Mouse (Mus musculus) large intestine, adult 2 months (tissue): Measurements from ENCODE around the gene Naga. TPM values are rescaled to one million over a fixed set of nuclear protein-coding genes. Genes with fewer than 3 reads are reported as not detected.
A peak's percentile ranks its signal among the peaks of the same experiment; 100 is the strongest.

Experiments used
- DNase-seq: peaks from one replicate; pipeline ENCODE4 v3.0.0-alpha.2; 2012; ENCODE audit warnings: low read depth, low spot score
- WGBS: fragments of 180-500 bp; shearing (Covaris S2); methylation state at CpG from one replicate; pipeline ENCODE4 v1.1.7; 2018; 5-methylcytosine and 5-hydroxymethylcytosine counted together
- polyA plus RNA-seq: library from polyadenylated mRNA; depleted of rRNA; stranded (reverse); fragments of >200 nt; gene quantifications from 2 replicates; pipeline ENCODE4 v1.2.3, GENCODE M21; 2012

Gene Naga
- polyA plus RNA-seq, 1 experiment, result 148 TPM

GRCm38 (mm10) chr15:82358431-82359260 is 19.9 kb upstream of the Naga start:
- WGBS, result 61% methylated on average over 22 of the region's 22 CpGs
- no peak for DNase-seq

GRCm38 (mm10) chr15:82354126-82354945 is 15.6 kb upstream of the Naga start, which contains the start of gene Ndufa6:
Gene Ndufa6 (minus strand): TSS chr15:82354322.
- peak; percentile 88 for DNase-seq
- WGBS, result 1% methylated on average over 57 of the region's 57 CpGs

- DNase-seq, result no peak
Measured at GRCm38 (mm10) chr15:82353745-82354113, 15.0 kb upstream of the Naga start.

GRCm38 (mm10) chr15:82353078-82353744 is 14.5 kb upstream of the Naga start:
- 6% methylated on average over 14 of the region's 14 CpGs for WGBS
- no peak for DNase-seq

More at GRCm38 (mm10) chr15:82353745-82354113, 15.0 kb upstream of the Naga start:
- under 1% methylated on average over 23 of the region's 23 CpGs for WGBS

- DNase-seq, result no peak
- 31% methylated on average over 3 of the region's 3 CpGs for WGBS
Measured at GRCm38 (mm10) chr15:82351480-82351879, 12.8 kb upstream of the Naga start.

- DNase-seq, result no peak
- WGBS, result 56% methylated on average over 4 of the region's 4 CpGs
Measured at GRCm38 (mm10) chr15:82350349-82350748, 11.6 kb upstream of the Naga start.

- no peak for DNase-seq
- 21% methylated on average over 2 of the region's 2 CpGs for WGBS
Measured at GRCm38 (mm10) chr15:82348999-82349341, 10.2 kb upstream of the Naga start.

- WGBS, result 58% methylated on average over 8 of the region's 8 CpGs
- DNase-seq, result no peak
Measured at GRCm38 (mm10) chr15:82348258-82348998, 9.7 kb upstream of the Naga start.

- no peak for DNase-seq
- 91% methylated on average over 12 of the region's 12 CpGs for WGBS
Measured at GRCm38 (mm10) chr15:82347852-82348251, 9.1 kb upstream of the Naga start.

- 42% methylated on average over 4 of the region's 4 CpGs for WGBS
- no peak for DNase-seq
Measured at GRCm38 (mm10) chr15:82347303-82347676, 8.6 kb upstream of the Naga start.

GRCm38 (mm10) chr15:82346580-82347302 is 8.0 kb upstream of the Naga start:
- 7% methylated on average over 14 of the region's 14 CpGs for WGBS
- no peak for DNase-seq

GRCm38 (mm10) chr15:82345820-82346470 is 7.2 kb upstream of the Naga start:
- WGBS, result under 1% methylated on average over 51 of the region's 51 CpGs
- DNase-seq, result peak; percentile 99

- 73% methylated on average over 6 of the region's 6 CpGs for WGBS
- DNase-seq, result no peak
Measured at GRCm38 (mm10) chr15:82344971-82345370, 6.2 kb upstream of the Naga start.

GRCm38 (mm10) chr15:82343368-82344287 is 4.9 kb upstream of the Naga start:
- DNase-seq, result no peak

GRCm38 (mm10) chr15:82342543-82342935 is 3.8 kb upstream of the Naga start:
- no peak for DNase-seq
- WGBS, result 82% methylated on average over 5 of the region's 5 CpGs

More at GRCm38 (mm10) chr15:82343368-82344287, 4.9 kb upstream of the Naga start:
- WGBS, result 85% methylated on average over 27 of the region's 27 CpGs

- DNase-seq, result no peak
- WGBS, result 68% methylated on average over 15 of the region's 15 CpGs
Measured at GRCm38 (mm10) chr15:82341675-82342542, 3.2 kb upstream of the Naga start.
